Mouse (Mus musculus) mouse embryonic stem cell (cell line): Measurements from ENCODE around the gene Cdk5rap3.

Experiments
- in situ Hi-C, 2 experiments: fragments of 300-500 bp; cut with MboI; formaldehyde crosslinking; loops; 1 replicate in 1 of 2; 3 replicates in 1 of 2; pipeline ENCODE4 v1.14.3; 2019 to 2020; ENCODE audit warnings: low sequenced_read_pairs in 2 of 2, low pct_unique_long_range_greater_than_20kb in 1 of 2, mixed read lengths in 1 of 2; ENCODE audit not compliant: unreplicated experiment in 1 of 2

Gene Cdk5rap3

DNA sequence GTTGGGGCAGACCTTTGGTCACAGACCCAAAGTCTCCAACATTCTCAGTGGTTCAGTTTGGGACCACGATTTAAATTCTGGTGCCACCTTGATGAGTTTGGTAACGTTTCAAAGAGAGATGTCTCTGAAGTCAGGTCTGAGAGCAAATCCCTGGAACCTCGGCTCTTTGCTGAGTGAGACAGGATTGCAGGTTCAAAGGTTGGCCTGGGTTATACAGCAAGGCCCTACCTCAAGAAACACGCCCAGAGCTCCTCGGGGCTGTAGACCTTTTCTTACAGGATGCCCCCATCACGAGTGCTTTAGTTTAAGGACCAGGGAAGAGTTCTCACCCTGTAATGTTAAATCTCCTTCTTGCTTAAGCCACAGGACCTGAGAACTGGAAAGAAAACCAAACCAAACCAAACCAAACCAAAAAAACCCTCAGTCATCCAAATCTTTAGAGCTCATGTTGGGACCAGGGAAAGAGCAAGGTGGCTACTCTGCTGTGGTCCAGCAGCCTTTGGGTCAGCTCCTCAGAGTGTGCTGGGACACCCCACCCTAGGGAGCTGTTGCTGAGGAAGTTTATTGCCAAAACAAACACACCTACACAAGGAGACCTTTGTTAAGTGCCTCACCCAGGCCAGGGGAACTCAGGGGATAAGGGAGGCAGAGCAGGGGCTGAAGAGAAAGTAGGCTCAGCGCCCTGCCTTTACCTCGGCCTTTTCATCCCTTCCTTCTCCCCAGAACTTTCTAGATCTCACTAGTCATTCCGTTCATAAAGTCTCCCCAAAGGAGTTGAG is 19.8 kb upstream of the Cdk5rap3 start:
- in situ Hi-C loops, result no loop called here

DNA sequence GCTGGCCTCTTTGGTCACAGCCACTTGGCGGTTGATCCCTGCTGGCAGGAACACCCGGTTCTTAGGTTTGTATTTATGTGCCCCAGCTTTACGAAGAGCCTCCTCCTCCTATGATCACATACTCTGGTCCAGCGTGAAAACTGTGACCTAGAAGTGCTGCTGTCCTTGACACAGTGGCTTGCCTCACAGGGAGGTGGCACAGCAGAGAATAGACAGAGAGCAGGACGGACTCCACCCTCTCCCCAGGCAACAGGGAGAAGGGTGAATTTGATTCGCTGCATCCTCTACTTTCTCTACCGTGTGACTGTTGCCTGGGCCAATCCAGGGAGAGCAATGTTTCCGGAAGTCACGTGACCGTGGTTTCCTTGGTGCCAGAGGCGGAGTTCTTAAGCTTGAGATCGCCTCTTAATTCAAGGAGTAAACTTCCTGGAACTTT is 18.6 kb upstream of the Cdk5rap3 start:
- in situ Hi-C loops, result no loop called here

DNA sequence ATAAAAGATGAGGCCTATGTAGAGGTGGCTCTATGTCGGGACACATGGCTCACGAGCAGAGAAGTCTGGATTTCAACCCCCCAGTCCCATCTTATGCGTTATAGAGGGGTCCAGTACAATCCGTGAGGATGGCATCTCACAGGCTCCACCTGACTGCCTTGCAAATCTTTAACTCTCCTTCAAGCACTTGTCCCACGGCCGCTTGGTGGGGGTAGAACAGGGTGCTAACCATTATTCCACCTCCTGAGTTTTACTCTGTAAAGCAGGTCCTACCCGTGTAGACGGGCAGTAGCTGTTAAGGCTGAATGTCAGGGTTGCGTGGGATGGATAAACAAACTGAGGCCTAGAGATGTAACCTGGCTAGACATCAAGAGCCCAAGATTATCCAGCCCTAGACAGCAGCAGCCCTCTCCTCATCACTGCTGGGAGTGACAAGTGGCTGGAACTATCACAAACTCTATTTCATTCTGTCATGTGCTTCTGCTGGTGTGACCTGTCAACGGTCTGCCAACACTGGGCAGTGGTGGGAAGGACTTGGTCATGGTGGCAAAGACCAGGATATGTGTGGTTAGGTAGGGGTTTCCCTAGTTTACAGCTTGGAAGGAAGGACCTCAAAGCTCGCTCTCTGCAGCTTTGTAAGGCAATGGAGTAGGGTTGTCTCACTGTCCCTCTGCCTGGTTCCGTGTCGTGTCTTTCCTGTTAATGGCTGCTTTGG is 17.4 kb upstream of the Cdk5rap3 start:
- in situ Hi-C loops, result no loop called here

GRCm38 (mm10) chr11:96931327-96932062 is 15.2 kb upstream of the Cdk5rap3 start:
- in situ Hi-C loops, result no loop called here

- in situ Hi-C loops, result no loop called here
Observed at GRCm38 (mm10) chr11:96929766-96930331, 13.6 kb upstream of the Cdk5rap3 start.

DNA sequence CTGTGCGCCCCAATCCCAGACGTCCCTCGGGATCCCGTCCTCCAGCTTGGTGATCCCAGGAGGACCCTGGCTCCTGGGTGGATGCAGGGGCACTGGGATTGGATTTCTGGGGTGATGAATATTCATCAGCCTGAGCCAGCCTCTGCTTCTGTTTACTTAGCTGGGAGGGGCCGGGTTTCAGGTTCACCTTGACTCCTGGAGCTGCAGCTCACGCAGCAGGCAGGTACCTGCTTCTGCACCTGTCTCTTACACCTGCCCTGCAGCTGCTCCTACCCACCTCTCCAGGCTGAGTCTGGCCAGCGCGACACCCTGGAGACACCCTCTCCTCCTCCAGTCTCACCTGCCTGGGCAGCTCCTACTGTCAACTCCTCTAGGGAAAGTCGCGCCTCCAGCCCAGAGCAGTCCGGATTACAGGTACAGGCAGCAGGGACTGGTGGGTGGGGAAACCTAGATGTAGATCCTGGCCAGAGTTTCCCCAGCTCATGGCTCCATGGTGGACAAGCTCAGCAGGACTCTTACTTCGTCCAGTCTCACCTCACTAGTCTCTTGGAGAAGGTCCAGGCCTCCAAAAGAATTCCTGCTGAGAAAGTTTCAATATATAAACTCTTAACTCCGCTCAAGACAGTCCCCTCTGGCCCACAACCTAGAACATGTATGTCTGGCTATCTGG is 12.9 kb upstream of the Cdk5rap3 start:
- in situ Hi-C loops, result no loop called here

DNA sequence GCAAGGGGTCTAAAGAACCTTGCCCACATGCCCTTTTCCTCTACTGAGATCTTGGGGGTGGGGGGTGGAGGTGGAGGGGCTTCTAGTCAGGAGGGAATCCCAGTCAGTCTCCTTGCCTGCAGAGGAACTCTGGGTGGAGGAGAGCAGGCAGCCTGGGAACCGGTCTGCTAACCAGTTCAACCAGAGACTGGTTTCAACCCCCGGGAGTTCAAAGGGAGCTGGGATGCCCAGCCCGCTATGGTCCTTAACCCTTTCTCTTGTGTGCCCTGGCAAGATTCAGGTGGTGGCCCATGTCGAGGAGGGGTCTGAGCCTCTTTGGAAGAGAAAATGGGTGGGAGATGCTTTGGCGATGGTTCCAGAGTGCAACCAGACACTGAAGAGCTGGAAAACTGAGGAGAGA is 12.4 kb upstream of the Cdk5rap3 start:
- in situ Hi-C loops, result no loop called here

DNA sequence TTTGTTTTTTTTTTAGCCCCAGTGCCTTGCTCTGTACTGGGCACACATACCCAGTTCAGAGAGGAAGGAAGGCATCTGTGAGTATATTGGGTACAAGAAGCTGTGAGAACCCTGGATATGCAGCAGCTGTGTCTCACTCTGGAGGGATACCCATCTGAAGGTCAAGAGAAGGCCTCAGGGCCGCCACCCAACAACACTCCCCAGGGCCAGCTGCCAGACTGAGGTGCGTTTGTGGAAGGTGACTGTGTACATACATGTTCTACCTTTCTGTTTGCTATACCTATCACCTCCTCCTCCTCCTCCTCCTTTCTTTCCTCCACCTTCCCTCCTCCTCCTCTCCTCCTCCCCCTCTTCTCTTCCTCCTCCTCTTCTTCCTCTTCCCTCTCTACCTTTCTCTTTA is 11.8 kb upstream of the Cdk5rap3 start, which contains the start of gene Prr15l:
Gene Prr15l (plus strand): TSS at position 17 of the 400 bp plus-strand sequence.
- in situ Hi-C loops, result no loop called here

GRCm38 (mm10) chr11:96926587-96926986 is 10.3 kb upstream of the Cdk5rap3 start:
- in situ Hi-C loops, result no loop called here

GRCm38 (mm10) chr11:96925469-96926148 is 9.3 kb upstream of the Cdk5rap3 start:
- in situ Hi-C loops, result no loop called here

- in situ Hi-C loops, result no loop called here
Observed at GRCm38 (mm10) chr11:96924861-96925260, 8.6 kb upstream of the Cdk5rap3 start.

- in situ Hi-C loops, result loop anchor here (5.0 kb wide), 1 partner anchor 43 kb away; no protein-coding TSS in a partner anchor
Observed at GRCm38 (mm10) chr11:96919003-96919402, 2.7 kb upstream of the Cdk5rap3 start.

DNA sequence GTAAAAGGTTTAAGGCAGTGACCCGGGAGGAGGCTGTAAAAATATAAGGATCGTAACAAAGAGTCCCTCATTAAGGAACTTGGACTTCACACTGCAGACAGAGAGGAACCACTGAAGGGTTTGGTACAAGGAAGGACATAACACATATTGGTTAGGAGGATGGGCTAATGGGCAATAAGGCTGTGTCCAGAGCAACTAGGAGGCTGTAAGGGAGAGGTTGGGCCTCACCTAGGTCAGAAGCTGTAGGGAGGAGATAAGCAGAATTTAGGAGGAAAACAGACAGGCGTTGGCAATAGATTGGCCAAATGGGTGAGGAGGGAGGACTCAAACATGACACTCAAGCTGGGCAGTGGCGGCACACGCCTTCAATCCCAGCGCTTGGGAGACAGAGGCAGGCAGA is 1.1 kb upstream of the Cdk5rap3 start:
- in situ Hi-C loops, result loop anchor here (5.0 kb wide), 1 partner anchor 45 kb away; no protein-coding TSS in a partner anchor

- in situ Hi-C loops, result loop anchor here (5.0 kb wide), 1 partner anchor 45 kb away; no protein-coding TSS in a partner anchor
Observed at GRCm38 (mm10) chr11:96916885-96917396, 645 bp upstream of the Cdk5rap3 start.

DNA sequence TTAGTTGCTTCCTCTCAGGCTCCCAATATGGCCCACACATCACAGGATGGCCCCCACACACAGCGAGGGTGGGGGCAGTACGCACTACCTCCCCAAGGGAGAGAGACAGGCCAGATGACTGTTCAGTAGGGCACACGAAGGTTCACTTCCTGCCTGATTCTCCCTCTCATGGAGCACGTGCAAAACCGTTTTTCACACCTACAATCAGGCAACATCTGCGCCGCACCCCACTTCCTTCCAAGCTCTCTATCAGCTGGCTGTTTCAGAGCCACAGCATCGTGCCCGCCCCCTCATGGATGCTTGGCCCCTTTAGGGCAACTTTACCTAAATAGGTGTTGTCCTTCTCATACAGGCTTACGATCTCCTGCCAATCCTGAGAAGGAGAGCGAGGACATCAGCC is 3.6 kb downstream of the Cdk5rap3 start:
- in situ Hi-C loops, result loop anchor here (5.0 kb wide), 2 partner anchors 40 to 45 kb away; no protein-coding TSS in a partner anchor

DNA sequence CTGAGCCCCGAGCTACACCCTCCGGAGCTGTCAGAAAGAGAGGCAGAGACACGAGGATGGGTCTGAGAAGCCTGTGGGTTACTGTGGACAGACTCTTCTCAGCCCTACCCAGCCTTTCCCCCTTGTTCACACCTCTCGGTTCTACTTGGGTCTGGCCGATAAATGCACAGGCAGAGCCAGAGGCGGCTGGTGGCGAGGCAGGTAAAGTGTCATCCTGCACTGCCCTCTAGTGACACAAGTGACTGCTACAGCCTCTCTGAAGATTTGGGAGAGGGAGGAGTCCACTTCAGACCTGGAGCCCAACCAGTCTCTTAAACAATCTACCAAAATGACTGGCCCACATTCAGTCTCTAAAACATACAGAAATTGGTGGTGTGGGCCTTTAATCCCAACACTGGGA is 6.3 kb downstream of the Cdk5rap3 start:
- in situ Hi-C loops, result loop anchor here (5.0 kb wide), 2 partner anchors 38 to 43 kb away; no protein-coding TSS in a partner anchor

- in situ Hi-C loops, result no loop called here
Observed at GRCm38 (mm10) chr11:96908594-96908993, 7.7 kb downstream of the Cdk5rap3 start.
